Mouse (Mus musculus) embryonic facial prominence, embryonic 13.5 days (tissue): ENCODE results near the gene Gldn. TPM values are rescaled to one million over a fixed set of nuclear protein-coding genes. Genes with fewer than 3 reads are reported as not detected.

Source experiments
- ATAC-seq: fragments of 200-750 bp; cut with Nextera tagmentation; 2 replicates; pipeline ENCODE4 v1.8.0; 2017; ENCODE audit warnings: low read depth; ENCODE audit not compliant: insufficient number of reproducible peaks, insufficient read depth, low FRiP score, low TSS enrichment
- H3K27ac ChIP-seq: fragments of 300-500 bp; sonication (generic); 2 replicates; pipeline ENCODE4 v1.5.1; 2015; ENCODE audit warnings: moderate library complexity, mild to moderate bottlenecking, inconsistent platforms
- H3K27me3 ChIP-seq: fragments of 300-500 bp; sonication (generic); 2 replicates; pipeline ENCODE4 v1.6.1; 2015; ENCODE audit warnings: mild to moderate bottlenecking, inconsistent platforms
- H3K36me3 ChIP-seq: fragments of 300-500 bp; sonication (generic); 2 replicates; pipeline ENCODE4 v1.6.1; 2015; ENCODE audit warnings: mild to moderate bottlenecking, inconsistent platforms
- H3K4me1 ChIP-seq: fragments of 300-500 bp; sonication (generic); 2 replicates; pipeline ENCODE4 v1.6.1; 2015; ENCODE audit warnings: inconsistent platforms
- H3K4me2 ChIP-seq: fragments of 300-500 bp; sonication (generic); 2 replicates; pipeline ENCODE4 v1.6.1; 2015; ENCODE audit warnings: moderate library complexity, mild to moderate bottlenecking, inconsistent platforms
- H3K4me3 ChIP-seq: fragments of 300-500 bp; sonication (generic); 2 replicates; pipeline ENCODE4 v1.5.1; 2015; ENCODE audit warnings: mild to moderate bottlenecking, inconsistent platforms
- H3K9ac ChIP-seq: fragments of 300-500 bp; sonication (generic); 2 replicates; pipeline ENCODE4 v1.6.1; 2015; ENCODE audit warnings: mild to moderate bottlenecking, inconsistent platforms
- H3K9me3 ChIP-seq: fragments of 300-500 bp; sonication (generic); 2 replicates; pipeline ENCODE4 v1.6.1; 2016; ENCODE audit warnings: inconsistent platforms
- WGBS: fragments of 180-500 bp; shearing (Covaris S2); methylation state at CpG from one replicate; pipeline ENCODE4 v1.1.7; 2015; ENCODE audit warnings: mixed read lengths; 5-methylcytosine and 5-hydroxymethylcytosine counted together
- polyA plus RNA-seq: library from polyadenylated mRNA; unstranded; fragments of >200 nt; fragmentation: Nextera tagmentation; extraction: Ambion mirVana; gene quantifications from 2 replicates; pipeline ENCODE4 v1.2.1, GENCODE M21; 2015

The Gldn gene
- polyA plus RNA-seq: 0.73 and 1.1 TPM in 2 replicates

GRCm38 (mm10) chr9:54286331-54286987, at the start of gene Gldn:
Gene Gldn (plus strand): TSS chr9:54286486.
- no peaks in the 10 kb centered on the region for H3K9me3 ChIP-seq
- WGBS: 3% methylated on average over 61 of the region's 61 CpGs
- H3K36me3 ChIP-seq: no peaks in the 10 kb centered on the region
- peak within 1 kb of the TSS; percentile 91 for H3K4me2 ChIP-seq
- no peak within 1 kb of the TSS for H3K27ac ChIP-seq
- peaks cover 12% of the 10 kb centered on the region for H3K4me1 ChIP-seq
- H3K27me3 ChIP-seq: peaks cover 43% of the 10 kb centered on the region
- ATAC-seq: peak; percentile 59; the same call in 1 of the 2 replicates
- H3K9ac ChIP-seq: peak within 1 kb of the TSS; percentile 69
- H3K4me3 ChIP-seq: peak within 1 kb of the TSS; percentile 48

- no peak for ATAC-seq
- 41% methylated on average over 3 of the region's 3 CpGs for WGBS
These were observed 41.2 kb upstream of the Gldn start for GRCm38 (mm10) chr9:54244869-54245665.

GRCm38 (mm10) chr9:54264754-54265153, 21.5 kb upstream of the Gldn start:
- no peak for ATAC-seq
- Histone ChIP-seq H3K4me2 (no peak overlapping the region), H3K36me3 (no peaks in the 10 kb centered on the region), H3K4me1 (no peaks in the 10 kb centered on the region), H3K9me3 (no peaks in the 10 kb centered on the region), H3K27ac (no peak overlapping the region), H3K9ac (no peak overlapping the region), H3K4me3 (no peak overlapping the region), H3K27me3 (no peaks in the 10 kb centered on the region)
- WGBS: 62% methylated on average over 4 of the region's 4 CpGs

More at GRCm38 (mm10) chr9:54244869-54245665, 41.2 kb upstream of the Gldn start:
- Histone ChIP-seq H3K27ac (no peak overlapping the region), H3K27me3 (no peaks in the 10 kb centered on the region), H3K4me1 (peaks cover 3% of the 10 kb centered on the region; the same call in 1 of the 2 replicates), H3K4me2 (no peak overlapping the region), H3K36me3 (no peaks in the 10 kb centered on the region), H3K4me3 (no peak overlapping the region), H3K9ac (no peak overlapping the region), H3K9me3 (no peaks in the 10 kb centered on the region)

GRCm38 (mm10) chr9:54268010-54268409, 18.3 kb upstream of the Gldn start, which contains the start of gene Cyp19a1:
Gene Cyp19a1 (minus strand): TSS chr9:54268110.
- WGBS: 84% methylated on average over 7 of the region's 7 CpGs
- Histone ChIP-seq H3K9ac (no peak within 1 kb of the TSS), H3K27ac (no peak within 1 kb of the TSS), H3K4me2 (no peak within 1 kb of the TSS), H3K36me3 (no peaks in the 10 kb centered on the region), H3K9me3 (no peaks in the 10 kb centered on the region), H3K4me1 (no peaks in the 10 kb centered on the region), H3K27me3 (no peaks in the 10 kb centered on the region), H3K4me3 (no peak within 1 kb of the TSS)
- ATAC-seq: no peak

- no peak for ATAC-seq
- H3K4me2 ChIP-seq: no peak overlapping the region
- H3K27me3 ChIP-seq: no peaks in the 10 kb centered on the region
- H3K36me3 ChIP-seq: no peaks in the 10 kb centered on the region
- H3K4me3 ChIP-seq: no peak overlapping the region
- H3K4me1 ChIP-seq: no peaks in the 10 kb centered on the region
- no peak overlapping the region for H3K9ac ChIP-seq
- WGBS: 73% methylated on average over 6 of the region's 6 CpGs
- no peak overlapping the region for H3K27ac ChIP-seq
- no peaks in the 10 kb centered on the region for H3K9me3 ChIP-seq
These were observed 16.3 kb upstream of the Gldn start for GRCm38 (mm10) chr9:54269987-54270386.

- Histone ChIP-seq H3K4me3 (no peak overlapping the region), H3K36me3 (no peaks in the 10 kb centered on the region), H3K27me3 (no peaks in the 10 kb centered on the region), H3K9me3 (no peaks in the 10 kb centered on the region), H3K4me1 (no peaks in the 10 kb centered on the region), H3K4me2 (no peak overlapping the region), H3K9ac (no peak overlapping the region), H3K27ac (no peak overlapping the region)
- ATAC-seq: no peak
- 41% methylated on average over 5 of the region's 5 CpGs for WGBS
These were observed 15.4 kb upstream of the Gldn start for GRCm38 (mm10) chr9:54270889-54271288.

- Histone ChIP-seq H3K9ac (no peak overlapping the region), H3K27me3 (no peaks in the 10 kb centered on the region), H3K4me2 (no peak overlapping the region), H3K4me3 (no peak overlapping the region), H3K27ac (no peak overlapping the region), H3K4me1 (no peaks in the 10 kb centered on the region), H3K9me3 (no peaks in the 10 kb centered on the region), H3K36me3 (no peaks in the 10 kb centered on the region)
- 77% methylated on average over 4 of the region's 4 CpGs for WGBS
- no peak for ATAC-seq
These were observed 11.0 kb upstream of the Gldn start for GRCm38 (mm10) chr9:54275283-54275682.

- Histone ChIP-seq H3K4me2 (no peak overlapping the region), H3K27me3 (peaks cover 7% of the 10 kb centered on the region; the same call in 1 of the 2 replicates), H3K9me3 (no peaks in the 10 kb centered on the region), H3K4me1 (no peaks in the 10 kb centered on the region), H3K9ac (no peak overlapping the region), H3K27ac (no peak overlapping the region), H3K4me3 (no peak overlapping the region), H3K36me3 (no peaks in the 10 kb centered on the region)
- ATAC-seq: no peak
- 84% methylated on average over 12 of the region's 12 CpGs for WGBS
These were observed 7.2 kb upstream of the Gldn start for GRCm38 (mm10) chr9:54279046-54279589.

GRCm38 (mm10) chr9:54287804-54288203, 1.5 kb downstream of the Gldn start:
- ATAC-seq: no peak
- WGBS: 31% methylated on average over 5 of the region's 5 CpGs
- Histone ChIP-seq H3K4me3 (no peak overlapping the region), H3K9me3 (no peaks in the 10 kb centered on the region), H3K4me1 (peaks cover 12% of the 10 kb centered on the region), H3K36me3 (no peaks in the 10 kb centered on the region), H3K4me2 (no peak overlapping the region), H3K27ac (no peak overlapping the region), H3K9ac (no peak overlapping the region), H3K27me3 (peaks cover 43% of the 10 kb centered on the region)

- no peaks in the 10 kb centered on the region for H3K27me3 ChIP-seq
These were observed 13.1 kb downstream of the Gldn start for GRCm38 (mm10) chr9:54299389-54299788.

GRCm38 (mm10) chr9:54299792-54300191, 13.5 kb downstream of the Gldn start:
- Histone ChIP-seq H3K4me3 (no peak overlapping the region), H3K36me3 (no peaks in the 10 kb centered on the region), H3K9me3 (no peaks in the 10 kb centered on the region), H3K27me3 (no peaks in the 10 kb centered on the region), H3K4me2 (no peak overlapping the region), H3K4me1 (no peaks in the 10 kb centered on the region), H3K27ac (no peak overlapping the region), H3K9ac (no peak overlapping the region)
- no peak for ATAC-seq

More at GRCm38 (mm10) chr9:54299389-54299788, 13.1 kb downstream of the Gldn start:
- no peaks in the 10 kb centered on the region for H3K4me1 ChIP-seq
- H3K9me3 ChIP-seq: no peaks in the 10 kb centered on the region
- no peaks in the 10 kb centered on the region for H3K36me3 ChIP-seq
- WGBS: 72% methylated on average over 3 of the region's 3 CpGs
- H3K9ac ChIP-seq: no peak overlapping the region
- H3K27ac ChIP-seq: no peak overlapping the region
- H3K4me2 ChIP-seq: no peak overlapping the region
- H3K4me3 ChIP-seq: no peak overlapping the region
- no peak for ATAC-seq
